Mouse (Mus musculus) heart, embryonic 12.5 days (tissue): ENCODE measurements around the gene Pdzrn3. TPM values are rescaled to one million over a fixed set of nuclear protein-coding genes. Genes with fewer than 3 reads are reported as not detected.

Experiments
- ATAC-seq: fragments of 200-750 bp; cut with Nextera tagmentation; 2 replicates; pipeline ENCODE4 v1.8.0; 2017; ENCODE audit warnings: moderate TSS enrichment, moderate library complexity; ENCODE audit not compliant: insufficient number of reproducible peaks, low FRiP score
- H3K27ac ChIP-seq: fragments of 300-500 bp; sonication (generic); 2 replicates; pipeline ENCODE4 v1.5.1; 2016; ENCODE audit warnings: mild to moderate bottlenecking, moderate library complexity; ENCODE audit not compliant: poor library complexity, severe bottlenecking
- H3K27me3 ChIP-seq: fragments of 300-500 bp; sonication (generic); replicated peaks from 2 replicates; pipeline ENCODE4 v1.6.1; 2016; ENCODE audit warnings: mild to moderate bottlenecking, moderate library complexity
- H3K36me3 ChIP-seq: fragments of 300-500 bp; sonication (generic); 2 replicates; pipeline ENCODE4 v1.6.1; 2016; ENCODE audit warnings: mild to moderate bottlenecking, moderate library complexity
- H3K4me1 ChIP-seq: fragments of 300-500 bp; sonication (generic); replicated peaks from 2 replicates; pipeline ENCODE4 v1.6.1; 2016; ENCODE audit warnings: mild to moderate bottlenecking
- H3K4me2 ChIP-seq: fragments of 300-500 bp; sonication (generic); 2 replicates; pipeline ENCODE4 v1.6.1; 2016; ENCODE audit warnings: mild to moderate bottlenecking, moderate library complexity
- H3K4me3 ChIP-seq: fragments of 300-500 bp; sonication (generic); 2 replicates; pipeline ENCODE4 v1.5.1; 2016; ENCODE audit warnings: mild to moderate bottlenecking
- H3K9ac ChIP-seq: fragments of 300-500 bp; sonication (generic); 2 replicates; pipeline ENCODE4 v1.6.1; 2016; ENCODE audit warnings: mild to moderate bottlenecking, moderate library complexity
- H3K9me3 ChIP-seq: fragments of 300-500 bp; sonication (generic); replicated peaks from 2 replicates; pipeline ENCODE4 v1.6.1; 2016; ENCODE audit warnings: mild to moderate bottlenecking, moderate library complexity
- WGBS: fragments of 180-500 bp; shearing (Covaris S2); methylation state at CpG from one replicate; pipeline ENCODE4 v1.1.7; 2016; 5-methylcytosine and 5-hydroxymethylcytosine counted together
- polyA plus RNA-seq: library from polyadenylated mRNA; unstranded; fragments of >200 nt; fragmentation: Nextera tagmentation; extraction: Ambion mirVana; gene quantifications from 2 replicates; pipeline ENCODE4 v1.2.1, GENCODE M21; 2016

The Pdzrn3 gene
- polyA plus RNA-seq, 1 experiment from 2014 or later: 14.0 TPM

DNA sequence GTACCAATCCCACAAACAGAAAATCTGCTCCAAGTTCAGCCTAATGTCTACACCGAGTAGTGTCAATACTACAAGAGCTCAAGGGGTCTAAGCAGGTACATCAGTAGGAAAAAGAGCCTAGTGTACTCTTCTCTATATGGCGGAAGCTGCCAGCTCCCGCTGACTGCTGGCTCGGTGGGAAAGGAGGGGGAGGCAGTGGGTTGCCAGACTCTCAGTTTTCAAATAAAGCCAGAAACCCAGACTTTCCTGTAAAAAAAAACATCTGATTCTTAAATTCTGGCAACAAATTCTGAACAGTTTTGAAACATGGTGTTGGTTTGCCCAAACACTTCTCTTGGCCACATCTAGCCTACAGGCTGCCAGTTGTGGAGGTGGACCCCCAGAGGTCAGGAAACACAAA is 88.3 kb downstream of the Pdzrn3 start:
- H3K9ac ChIP-seq: no peak overlapping the region
- H3K36me3 ChIP-seq: no peaks in the 10 kb centered on the region
- no peak for ATAC-seq
- WGBS: 70% methylated on average over 4 of the region's 4 CpGs
- H3K4me2 ChIP-seq: no peak overlapping the region
- no peaks in the 10 kb centered on the region for H3K9me3 ChIP-seq
- peaks cover 60% of the 10 kb centered on the region for H3K4me1 ChIP-seq
- H3K27ac ChIP-seq: no peak overlapping the region
- no peaks in the 10 kb centered on the region for H3K27me3 ChIP-seq
- no peak overlapping the region for H3K4me3 ChIP-seq

DNA sequence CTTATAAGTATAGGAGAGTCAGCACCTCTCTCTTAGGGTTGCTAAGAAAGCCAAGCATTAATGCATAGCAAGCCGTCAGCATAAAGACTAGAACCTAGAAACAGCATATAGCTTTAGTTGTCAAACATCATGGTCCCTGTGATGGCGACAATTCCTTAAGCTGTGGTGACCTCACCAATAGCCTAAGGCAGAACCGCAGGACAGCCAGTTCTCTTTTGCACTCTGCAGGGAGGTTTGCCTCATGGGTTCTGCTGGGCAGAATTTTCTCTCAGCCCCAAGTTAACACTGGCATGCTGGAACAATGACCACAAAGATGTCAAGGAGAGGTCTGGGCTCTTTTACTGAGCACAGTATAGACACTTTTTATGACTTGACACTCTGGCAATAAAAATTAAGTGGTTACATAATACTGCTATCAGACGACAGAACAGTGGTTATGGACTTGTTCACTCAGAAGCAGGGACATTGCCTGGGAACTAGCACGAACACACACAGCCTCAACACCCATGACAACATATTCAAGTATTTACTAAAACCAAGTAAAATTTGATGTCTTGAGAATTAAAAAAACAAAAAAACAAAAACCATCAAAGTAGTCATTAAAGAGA is 90.0 kb downstream of the Pdzrn3 start:
- H3K9me3 ChIP-seq: no peaks in the 10 kb centered on the region
- H3K4me3 ChIP-seq: no peak overlapping the region
- H3K36me3 ChIP-seq: no peaks in the 10 kb centered on the region
- no peak overlapping the region for H3K27ac ChIP-seq
- H3K27me3 ChIP-seq: no peaks in the 10 kb centered on the region
- peaks cover 61% of the 10 kb centered on the region for H3K4me1 ChIP-seq
- 76% methylated on average over 5 of the region's 5 CpGs for WGBS
- ATAC-seq: no peak
- no peak overlapping the region for H3K4me2 ChIP-seq
- no peak overlapping the region for H3K9ac ChIP-seq

- no peaks in the 10 kb centered on the region for H3K36me3 ChIP-seq
- H3K4me1 ChIP-seq: peaks cover 63% of the 10 kb centered on the region
- H3K9me3 ChIP-seq: no peaks in the 10 kb centered on the region
- no peak overlapping the region for H3K4me2 ChIP-seq
- H3K27ac ChIP-seq: no peak overlapping the region
- no peaks in the 10 kb centered on the region for H3K27me3 ChIP-seq
- 84% methylated on average over 2 of the region's 2 CpGs for WGBS
- H3K9ac ChIP-seq: no peak overlapping the region
- H3K4me3 ChIP-seq: no peak overlapping the region
- no peak for ATAC-seq
Measured at GRCm38 (mm10) chr6:101287077-101287476, 90.6 kb downstream of the Pdzrn3 start.

DNA sequence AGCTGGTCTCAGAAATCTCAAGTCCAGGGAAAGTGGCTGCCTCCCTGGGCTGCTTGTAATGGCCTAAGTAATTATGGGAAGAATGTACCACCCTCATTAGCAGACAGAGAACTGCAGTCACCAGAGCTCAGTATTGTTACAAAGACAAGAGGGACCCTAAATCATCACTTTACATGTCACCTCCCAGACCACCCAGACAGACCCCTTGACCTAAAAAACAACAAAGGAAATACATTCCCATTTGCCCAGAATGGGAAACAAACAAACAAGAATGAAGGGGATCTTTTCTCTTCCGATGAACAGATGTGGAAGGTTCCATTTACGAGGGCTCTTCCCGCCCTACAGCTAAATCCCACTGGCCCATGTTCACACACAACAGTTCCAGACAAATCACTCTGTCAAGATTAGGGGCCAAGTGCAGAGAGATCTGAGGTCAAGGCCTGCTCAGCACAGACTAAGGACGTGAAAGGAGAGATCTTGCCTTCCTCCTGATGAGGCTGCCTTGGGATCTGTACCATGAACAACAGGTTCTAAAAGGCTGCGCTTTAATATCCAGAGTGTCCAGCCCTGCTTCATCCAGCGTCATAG is 93.2 kb downstream of the Pdzrn3 start:
- no peak overlapping the region for H3K9ac ChIP-seq
- no peak overlapping the region for H3K4me3 ChIP-seq
- WGBS: 49% methylated on average over 6 of the region's 6 CpGs
- ATAC-seq: no peak
- no peaks in the 10 kb centered on the region for H3K27me3 ChIP-seq
- H3K4me1 ChIP-seq: peaks cover 63% of the 10 kb centered on the region
- no peaks in the 10 kb centered on the region for H3K9me3 ChIP-seq
- H3K4me2 ChIP-seq: no peak overlapping the region
- H3K36me3 ChIP-seq: no peaks in the 10 kb centered on the region
- no peak overlapping the region for H3K27ac ChIP-seq

- Histone ChIP-seq H3K9me3 (no peaks in the 10 kb centered on the region), H3K4me1 (peaks cover 61% of the 10 kb centered on the region), H3K4me2 (no peak overlapping the region), H3K9ac (no peak overlapping the region), H3K27me3 (no peaks in the 10 kb centered on the region), H3K27ac (no peak overlapping the region), H3K36me3 (no peaks in the 10 kb centered on the region), H3K4me3 (no peak overlapping the region)
- no peak for ATAC-seq
- WGBS: 70% methylated on average over 3 of the region's 3 CpGs
Measured at GRCm38 (mm10) chr6:101283891-101284290, 93.8 kb downstream of the Pdzrn3 start.

DNA sequence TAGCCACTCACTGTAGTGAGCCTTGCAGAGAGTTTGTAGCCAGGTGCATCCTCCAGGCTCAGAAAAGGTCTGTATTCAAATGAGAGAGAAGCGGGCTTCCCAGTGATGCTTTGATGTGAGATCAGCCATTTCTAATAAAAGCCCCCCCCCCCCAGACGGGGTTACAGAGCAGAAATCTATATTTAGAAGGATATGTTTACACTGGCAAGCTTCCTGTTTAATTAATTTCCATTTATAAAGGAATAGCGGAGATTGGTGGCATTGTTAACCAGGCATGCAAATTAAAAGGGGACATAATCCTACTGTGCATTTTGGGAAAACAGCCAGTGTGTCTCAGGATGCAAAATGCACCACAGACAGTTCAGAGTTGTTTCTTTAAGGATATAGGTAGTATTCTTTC is 96.1 kb downstream of the Pdzrn3 start:
- Histone ChIP-seq H3K27ac (0 out of 2 replicates have a peak overlapping the region, but pooled peaks have one; percentile 5), H3K9me3 (no peaks in the 10 kb centered on the region), H3K4me2 (no peak overlapping the region), H3K9ac (no peak overlapping the region), H3K4me1 (peaks cover 68% of the 10 kb centered on the region), H3K4me3 (no peak overlapping the region), H3K36me3 (0 out of 2 replicates have a peak, but pooled peaks cover 2% of the 10 kb centered on the region), H3K27me3 (no peaks in the 10 kb centered on the region)
- 54% methylated on average over 3 of the region's 3 CpGs for WGBS
- ATAC-seq: no peak

GRCm38 (mm10) chr6:101280811-101281218 is 96.9 kb downstream of the Pdzrn3 start:
- H3K36me3 ChIP-seq: 0 out of 2 replicates have a peak, but pooled peaks cover 2% of the 10 kb centered on the region
- H3K9ac ChIP-seq: no peak overlapping the region
- WGBS: 30% methylated on average over 9 of the region's 9 CpGs
- H3K4me2 ChIP-seq: peak overlapping the region; percentile 42
- no peaks in the 10 kb centered on the region for H3K27me3 ChIP-seq
- H3K27ac ChIP-seq: 0 out of 2 replicates have a peak overlapping the region, but pooled peaks have one; percentile 21
- H3K4me3 ChIP-seq: no peak overlapping the region
- H3K9me3 ChIP-seq: no peaks in the 10 kb centered on the region
- H3K4me1 ChIP-seq: peaks cover 76% of the 10 kb centered on the region
- ATAC-seq: no peak

GRCm38 (mm10) chr6:101278286-101278932 is 99.3 kb downstream of the Pdzrn3 start:
- 0 out of 2 replicates have a peak, but pooled peaks cover 2% of the 10 kb centered on the region for H3K36me3 ChIP-seq
- no peak overlapping the region for H3K4me3 ChIP-seq
- H3K4me1 ChIP-seq: peaks cover 73% of the 10 kb centered on the region
- H3K9me3 ChIP-seq: no peaks in the 10 kb centered on the region
- 71% methylated on average over 13 of the region's 13 CpGs for WGBS
- no peak overlapping the region for H3K27ac ChIP-seq
- no peak for ATAC-seq
- H3K27me3 ChIP-seq: no peaks in the 10 kb centered on the region
- no peak overlapping the region for H3K9ac ChIP-seq
- H3K4me2 ChIP-seq: no peak overlapping the region

- Histone ChIP-seq H3K27me3 (no peaks in the 10 kb centered on the region), H3K36me3 (peaks cover 5% of the 10 kb centered on the region; the same call in 1 of the 2 replicates), H3K9ac (no peak overlapping the region), H3K4me1 (peaks cover 69% of the 10 kb centered on the region), H3K4me3 (no peak overlapping the region), H3K4me2 (no peak overlapping the region), H3K27ac (peak overlapping the region; percentile 30; the same call in 1 of the 2 replicates), H3K9me3 (no peaks in the 10 kb centered on the region)
- 67% methylated on average over 8 of the region's 8 CpGs for WGBS
- no peak for ATAC-seq
Measured at GRCm38 (mm10) chr6:101276261-101276660, 101.4 kb downstream of the Pdzrn3 start.

DNA sequence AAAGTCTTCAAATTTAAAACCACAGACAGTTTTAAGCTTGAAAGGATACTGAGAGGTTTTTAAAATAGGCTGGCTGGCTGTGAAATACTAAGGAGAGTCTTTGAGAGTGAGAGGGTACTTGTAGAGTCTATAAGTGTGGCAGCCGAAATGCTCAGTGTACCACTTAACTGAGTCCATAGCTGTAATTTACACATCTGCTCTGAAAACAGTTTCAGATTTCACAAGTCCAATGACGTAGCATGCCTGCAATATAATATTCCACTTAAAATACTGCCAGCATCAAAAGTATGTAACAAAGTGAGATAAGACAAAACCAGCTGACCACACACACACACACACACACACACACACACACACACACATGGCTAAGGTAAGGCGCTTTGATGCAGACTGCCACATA is 101.9 kb downstream of the Pdzrn3 start:
- no peaks in the 10 kb centered on the region for H3K9me3 ChIP-seq
- ATAC-seq: no peak
- peaks cover 67% of the 10 kb centered on the region for H3K4me1 ChIP-seq
- no peak overlapping the region for H3K9ac ChIP-seq
- peak overlapping the region; percentile 30; the same call in 1 of the 2 replicates for H3K27ac ChIP-seq
- no peak overlapping the region for H3K4me3 ChIP-seq
- WGBS: 79% methylated on average over 3 of the region's 3 CpGs
- H3K27me3 ChIP-seq: no peaks in the 10 kb centered on the region
- H3K4me2 ChIP-seq: no peak overlapping the region
- H3K36me3 ChIP-seq: peaks cover 5% of the 10 kb centered on the region; the same call in 1 of the 2 replicates

DNA sequence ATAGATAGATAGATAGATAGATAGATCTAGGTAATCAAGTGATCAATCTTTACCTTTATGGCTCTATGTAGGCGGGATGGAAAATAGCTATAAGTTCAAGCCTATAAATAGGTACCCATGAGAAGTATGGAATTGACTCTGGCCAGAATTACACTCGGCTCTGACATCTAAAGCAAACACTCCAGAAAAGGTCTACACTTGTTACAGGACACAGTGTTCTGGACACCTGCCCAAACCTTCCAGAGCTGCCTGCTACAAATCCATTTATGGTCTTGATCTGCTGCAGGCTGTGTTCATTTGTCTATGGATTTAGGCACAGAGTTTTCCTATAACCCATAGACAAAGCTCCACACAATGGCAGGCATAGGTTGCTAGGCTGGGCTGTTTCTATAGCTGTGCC is 102.9 kb downstream of the Pdzrn3 start:
- no peak for ATAC-seq
- no peak overlapping the region for H3K9ac ChIP-seq
- 41% methylated on average over 2 of the region's 2 CpGs for WGBS
- H3K4me1 ChIP-seq: peaks cover 68% of the 10 kb centered on the region
- H3K4me3 ChIP-seq: no peak overlapping the region
- no peaks in the 10 kb centered on the region for H3K9me3 ChIP-seq
- H3K27ac ChIP-seq: peak overlapping the region; percentile 20; the same call in 1 of the 2 replicates
- H3K4me2 ChIP-seq: no peak overlapping the region
- peaks cover 5% of the 10 kb centered on the region; the same call in 1 of the 2 replicates for H3K36me3 ChIP-seq
- no peaks in the 10 kb centered on the region for H3K27me3 ChIP-seq
